Mouse (Mus musculus) B cell, adult 67 days (primary cell): ENCODE results near the gene Eps8. TPM values are rescaled to one million over a fixed set of nuclear protein-coding genes. Genes with fewer than 3 reads are reported as not detected.

ENCODE experiments used
- total RNA-seq, 2 experiments: library from RNA; stranded (reverse); gene quantifications; 4 replicates each; pipeline ENCODE4 v1.2.4; 2023

The Eps8 gene
- 10 to 100 TPM; 19.1 to 22.0 TPM for total RNA-seq

GRCm38 (mm10) chr6:137654776-137655175 is at the start of gene Eps8:
TSS of gene Eps8 (minus strand) at chr6:137654876.

Other genes with a start within 250 kb of the Eps8 start
- gene Strap, start 80.2 kb upstream of the Eps8 start, total RNA-seq, result 100 to 1,000 TPM; 103 to 113 TPM
- gene Dera, start 99.7 kb upstream of the Eps8 start, total RNA-seq, result 10 to 100 TPM; 34.7 to 37.7 TPM